Mouse (Mus musculus): ENCODE results near the gene Pask. TPM values are rescaled to one million over a fixed set of nuclear protein-coding genes. Genes with fewer than 3 reads are reported as not detected.
"Not testable (repeated sequence)": the region's sequence is repeated elsewhere in the genome, so short reads cannot be mapped to it uniquely, and the experiment has no call there.

Pask gene
- 4.1 and 6.3 TPM in 2 replicates for total RNA-seq (2021)
- long read RNA-seq, result 0 reads

DNA sequence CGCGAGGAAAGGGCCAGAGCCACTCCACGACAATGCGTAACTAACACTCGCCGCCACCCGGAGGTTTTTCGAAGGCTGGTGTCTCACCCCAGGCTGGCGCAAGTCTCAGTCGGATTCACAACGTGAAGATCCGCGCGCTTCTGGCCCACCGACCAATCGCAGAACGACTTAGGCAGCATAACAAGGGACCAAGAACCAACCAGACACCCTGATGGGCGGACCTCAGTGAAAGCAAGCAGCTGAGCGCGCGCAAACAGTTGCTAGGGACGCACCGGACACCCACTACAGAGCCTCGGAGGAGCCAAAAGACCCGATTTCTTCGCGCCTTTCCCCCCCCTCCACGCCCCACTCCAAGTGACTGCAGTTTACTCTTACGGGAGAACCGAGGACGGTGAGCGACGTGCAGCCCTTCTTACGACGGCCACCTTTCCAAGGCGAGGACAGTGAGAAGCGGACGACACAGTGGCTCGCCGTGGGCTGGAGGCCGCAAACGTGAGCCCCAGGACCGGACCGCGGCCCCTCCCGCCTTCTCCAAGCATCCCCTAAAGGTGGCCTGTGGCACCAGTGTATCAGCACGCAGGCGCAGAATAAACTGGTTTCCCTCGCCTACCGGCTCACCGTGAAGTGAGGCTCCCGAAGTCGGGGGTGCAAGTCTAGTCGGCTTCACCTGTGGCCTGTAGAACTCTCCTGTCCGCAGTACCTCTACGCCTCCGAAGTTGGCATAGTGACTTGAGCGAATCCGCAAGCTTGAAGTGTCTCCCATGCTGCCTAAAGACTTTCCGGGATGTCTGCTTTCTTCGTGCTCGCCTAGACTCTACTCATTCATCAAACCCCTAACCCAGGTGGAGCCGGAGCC lies at the start of gene Pask, which contains the start of gene Ppp1r7:
Pask (minus strand) TSS at position 835 of the 856 bp plus-strand sequence.
Ppp1r7 (plus strand) TSS at position 207 of the 856 bp plus-strand sequence.
- DNase-seq, result peak; percentile 92

DNA sequence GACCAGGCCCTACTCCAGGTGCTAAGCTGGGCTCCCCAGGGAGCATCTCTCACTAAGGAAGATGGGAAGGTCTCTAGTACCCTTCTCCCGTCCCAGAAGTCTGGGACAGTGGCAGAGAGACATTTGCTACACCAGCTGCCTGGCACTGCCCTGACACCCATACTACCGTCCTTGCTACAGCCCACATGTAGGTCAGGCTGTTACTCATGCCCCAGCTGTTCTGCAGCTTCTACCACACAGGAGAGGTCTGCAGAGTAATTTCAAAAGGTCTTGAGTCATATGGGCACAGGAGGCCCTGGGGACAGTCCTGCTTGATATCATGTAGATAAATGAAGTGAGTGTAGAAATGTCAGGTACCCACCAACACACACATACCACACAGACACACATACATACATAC lies 45.6 kb upstream of the Pask start:
- no peak for DNase-seq

- DNase-seq, result no peak
These were observed 43.9 kb upstream of the Pask start for GRCm38 (mm10) chr1:93387198-93387597.

DNA sequence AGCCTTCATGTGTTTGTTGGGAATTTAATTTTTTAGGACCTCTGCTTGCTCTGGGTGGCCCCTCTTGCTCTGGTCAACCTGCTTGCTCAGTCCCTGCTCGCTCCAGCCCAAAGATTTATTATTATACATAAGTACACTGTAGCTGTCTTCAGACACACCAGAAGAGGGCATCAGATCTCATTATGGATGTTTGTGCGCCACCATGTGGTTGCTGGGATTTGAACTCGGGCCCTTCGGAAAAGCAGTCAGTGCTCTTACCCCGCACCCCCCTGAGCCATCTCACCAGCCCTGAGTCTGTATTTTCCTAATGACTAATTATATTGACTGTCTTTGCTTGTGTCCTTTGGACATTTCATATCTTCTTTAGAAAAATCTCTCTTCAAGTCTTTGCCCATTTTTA lies 35.8 kb upstream of the Pask start:
- DNase-seq, result no peak

DNA sequence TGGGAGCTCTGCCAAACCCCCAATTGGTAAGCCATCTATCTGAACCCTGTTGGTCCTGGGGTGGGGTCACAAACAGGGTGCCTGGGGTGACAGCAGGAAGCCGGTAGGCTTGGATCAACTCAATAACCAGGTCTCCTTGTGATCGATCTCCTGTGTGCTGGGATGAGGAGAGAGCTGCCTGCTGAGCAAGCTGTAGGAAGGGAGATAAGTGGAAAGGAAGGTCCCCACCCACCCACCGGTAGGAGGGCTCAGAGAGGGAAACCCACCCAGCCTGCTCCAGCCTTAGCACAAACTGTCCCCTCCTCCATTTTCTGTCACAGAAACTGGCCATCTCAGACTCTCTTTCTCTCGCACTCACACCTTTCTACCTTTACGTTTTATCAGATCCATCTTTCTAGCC lies 34.0 kb upstream of the Pask start:
- no peak for DNase-seq

DNA sequence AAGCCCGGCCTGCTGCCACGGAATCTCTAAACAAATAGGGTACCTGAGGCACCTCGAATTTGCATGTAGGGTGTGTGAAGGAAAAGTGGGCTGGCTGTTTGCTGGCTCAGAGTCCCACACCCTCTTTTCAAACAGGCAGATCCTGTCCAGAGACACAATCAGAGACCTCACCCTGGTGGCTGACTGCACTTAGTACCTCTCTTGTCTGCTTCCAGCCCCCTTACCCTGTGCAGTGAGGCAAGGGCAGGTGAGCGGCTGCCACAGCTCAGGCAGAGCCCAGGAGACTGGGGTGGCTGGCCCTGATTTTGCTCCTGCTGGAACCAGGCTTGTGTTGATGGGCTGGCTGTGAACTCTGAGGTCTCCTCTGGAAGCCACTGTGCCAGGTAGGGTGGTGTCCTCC lies 30.4 kb upstream of the Pask start, which contains the start of gene Ano7:
Ano7 (plus strand) TSS at position 266 of the 400 bp plus-strand sequence.
- no peak for DNase-seq

GRCm38 (mm10) chr1:93365641-93366040 lies 22.4 kb upstream of the Pask start:
- no peak for DNase-seq

DNA sequence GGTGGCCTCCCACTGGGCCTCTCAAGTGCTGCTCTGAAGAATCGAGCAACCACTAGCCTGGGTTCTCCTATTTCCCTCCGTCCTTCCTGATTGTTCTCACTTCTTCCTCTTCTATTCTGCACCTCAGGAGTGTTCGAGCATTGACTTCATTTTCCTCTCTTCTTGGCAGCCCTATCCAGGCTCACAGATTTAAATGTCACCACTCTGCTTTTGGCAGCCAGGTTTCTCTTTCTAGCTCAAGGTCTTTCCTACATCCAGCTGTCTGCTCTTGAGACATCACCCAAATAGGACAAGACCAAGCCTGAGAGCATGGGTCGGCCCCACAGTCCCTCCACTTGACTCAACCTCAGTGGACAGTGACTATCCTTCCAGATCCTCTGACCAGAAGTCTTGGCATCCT lies 19.4 kb upstream of the Pask start:
- DNase-seq, result no peak

- DNase-seq, result no peak
These were observed 9.4 kb upstream of the Pask start for GRCm38 (mm10) chr1:93352724-93353123.

DNA sequence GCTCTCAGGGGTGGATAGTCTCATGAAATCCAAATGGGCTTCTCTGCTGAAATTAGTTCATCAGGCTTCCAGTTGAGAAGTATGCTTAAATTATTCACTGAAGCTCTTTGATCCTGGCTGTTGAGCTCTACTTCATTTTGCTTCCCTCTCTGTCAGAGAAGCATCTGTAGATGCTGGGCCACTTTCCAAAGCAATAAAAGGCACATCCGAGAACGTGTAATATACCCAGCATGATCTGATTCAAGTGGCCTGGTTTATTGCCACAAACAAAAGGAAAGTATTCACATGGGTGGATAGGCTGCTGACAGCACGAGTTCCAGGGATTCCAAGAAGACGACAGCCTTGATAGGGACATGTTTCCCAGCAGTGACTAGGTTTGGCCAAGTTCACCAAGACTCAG lies 6.4 kb upstream of the Pask start:
- no peak for DNase-seq

DNA sequence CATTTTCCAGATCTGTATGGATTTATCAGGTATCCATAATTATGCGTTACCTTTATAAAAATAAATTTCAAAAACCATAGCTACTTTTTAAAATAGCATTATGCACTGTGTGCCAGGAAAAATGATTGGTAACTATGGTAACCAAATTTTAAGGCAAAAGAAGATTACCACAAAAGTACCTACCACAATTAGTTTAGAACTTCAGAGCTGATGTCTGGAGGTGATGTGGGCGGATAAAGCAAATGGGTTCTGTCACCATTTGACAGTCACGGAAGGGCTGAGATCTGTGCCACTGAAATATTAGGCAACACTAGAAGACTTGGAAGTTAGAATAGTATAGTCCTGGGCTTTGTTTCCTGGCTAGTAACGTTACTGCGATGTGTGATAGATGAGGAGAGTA lies 3.9 kb upstream of the Pask start:
- no peak for DNase-seq

GRCm38 (mm10) chr1:93343504-93344047 lies 294 bp upstream of the Pask start:
- peak; percentile 90 for DNase-seq

- DNase-seq, result no peak
These were observed 8.7 kb downstream of the Pask start for GRCm38 (mm10) chr1:93334621-93335020.

GRCm38 (mm10) chr1:93326446-93326845 lies 16.8 kb downstream of the Pask start:
- DNase-seq, result peak; percentile 23

GRCm38 (mm10) chr1:93323973-93324372 lies 19.3 kb downstream of the Pask start:
- no peak for DNase-seq

DNA sequence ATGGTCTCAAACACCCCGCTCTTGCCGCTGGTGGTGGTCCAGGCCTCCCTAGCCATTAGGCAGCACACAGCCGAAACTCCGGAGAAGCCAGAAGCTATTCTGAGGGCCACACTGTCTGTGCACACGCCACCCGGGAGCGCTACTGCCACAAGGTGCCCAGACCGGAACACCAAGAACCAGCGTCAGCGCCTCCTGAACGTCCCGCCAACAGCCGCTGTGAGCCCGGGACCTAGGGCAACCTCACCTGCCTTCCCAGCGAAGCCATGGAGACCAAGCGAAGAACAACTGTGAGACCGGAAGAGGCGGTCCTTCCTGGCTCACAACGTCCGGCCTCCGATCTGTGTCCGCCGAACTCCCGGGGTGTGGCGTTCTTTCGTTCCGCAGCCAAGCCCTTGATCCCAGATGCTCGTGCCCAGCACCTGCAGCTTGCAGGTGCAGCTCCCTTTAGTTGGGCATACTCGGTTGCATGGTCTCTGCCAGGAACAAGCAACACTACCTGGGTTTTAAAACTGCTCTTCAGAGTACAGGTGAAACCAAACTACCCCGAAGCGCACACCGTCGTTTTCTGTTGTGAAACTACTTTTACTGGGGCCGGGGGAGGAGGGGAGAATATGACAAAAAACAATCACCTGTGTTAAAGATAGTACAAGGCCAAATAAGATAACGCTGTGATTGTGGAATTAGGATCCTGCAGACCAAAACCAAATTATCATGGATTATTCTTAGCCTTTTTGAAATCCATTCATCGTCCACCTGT lies 37.5 kb downstream of the Pask start, which contains the start of gene Mterf4:
Mterf4 (minus strand) TSS at position 335 of the 757 bp plus-strand sequence.
- DNase-seq, result peak; percentile 76

- peak; percentile 51 for DNase-seq
These were observed 42.7 kb downstream of the Pask start for GRCm38 (mm10) chr1:93300578-93300977.

DNA sequence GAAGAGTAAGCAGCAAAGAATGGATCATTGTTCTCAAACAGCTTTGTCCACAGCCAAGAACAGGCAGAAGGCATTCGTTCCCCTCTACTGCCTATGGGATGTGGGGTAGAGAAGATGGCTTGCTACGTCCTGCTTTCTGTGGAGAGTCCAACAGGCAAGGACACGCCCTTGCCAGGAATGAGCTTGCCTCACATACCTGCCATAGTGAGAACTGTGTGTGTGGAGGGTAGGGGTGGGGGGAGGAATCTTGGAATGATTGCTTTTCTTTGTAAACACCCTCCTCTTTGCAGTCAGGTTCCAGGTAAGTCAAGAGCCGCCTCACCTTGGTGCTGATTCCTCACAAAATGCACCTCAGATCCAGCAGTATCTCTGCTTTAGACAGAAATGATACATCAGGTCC lies 43.5 kb downstream of the Pask start:
- DNase-seq, result no peak

GRCm38 (mm10) chr1:93294491-93294890 lies 48.8 kb downstream of the Pask start:
- DNase-seq, result not testable (repeated sequence)

DNA sequence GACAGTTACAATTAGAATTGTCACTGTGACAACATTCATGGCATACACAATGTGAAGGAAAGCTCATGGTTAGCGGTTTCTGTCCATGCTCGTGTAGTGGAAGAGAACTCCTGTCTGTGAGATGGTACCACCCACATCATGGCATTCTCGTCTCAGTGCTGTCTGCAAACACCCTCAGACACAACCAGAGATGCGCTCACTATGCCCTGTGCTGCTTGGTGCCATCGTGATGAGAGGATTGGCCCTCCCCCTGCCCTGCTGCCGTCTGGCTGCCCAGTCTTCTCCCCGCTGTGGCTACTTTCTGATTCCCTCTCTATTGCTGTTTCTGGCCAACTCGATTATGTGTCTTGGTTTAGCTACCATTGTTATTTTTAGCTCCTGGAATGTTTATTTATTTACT lies 51.3 kb downstream of the Pask start:
- no peak for DNase-seq

DNA sequence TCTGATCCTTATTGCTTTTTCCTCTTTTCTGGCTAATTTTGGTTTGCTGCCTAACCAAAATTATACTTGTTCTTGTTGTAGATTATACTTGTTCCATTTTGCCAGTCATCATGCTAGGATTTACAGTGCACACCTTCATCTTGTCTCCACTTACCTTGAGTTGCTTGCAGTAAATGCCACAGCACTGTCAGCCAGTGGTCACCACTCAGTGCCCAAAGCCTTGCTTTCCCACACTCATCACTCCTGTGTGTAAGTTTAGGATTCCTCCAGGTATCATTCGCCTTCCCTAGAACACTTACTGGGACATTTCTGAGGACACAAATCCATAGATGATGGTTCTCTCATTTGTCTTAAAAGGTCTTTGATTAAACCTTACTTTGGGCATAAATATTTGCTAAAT lies 51.7 kb downstream of the Pask start:
- no peak for DNase-seq

GRCm38 (mm10) chr1:93290956-93291355 lies 52.3 kb downstream of the Pask start:
- no peak for DNase-seq

GRCm38 (mm10) chr1:93289678-93290214 lies 53.5 kb downstream of the Pask start:
- DNase-seq, result no peak

Data from adrenal gland, postnatal 25 days (tissue).